Mouse (Mus musculus) thymus, postnatal 25 days (tissue): Measurements from ENCODE around the gene Tubb3.
A peak's percentile ranks its signal among the peaks of the same experiment; 100 is the strongest.
"Not testable (repeated sequence)": the region's sequence is repeated elsewhere in the genome, so short reads cannot be mapped to it uniquely, and the experiment has no call there.

Source experiments
- DNase-seq: peaks from one replicate; pipeline ENCODE4 v3.0.0; 2022

Tubb3 gene

DNA sequence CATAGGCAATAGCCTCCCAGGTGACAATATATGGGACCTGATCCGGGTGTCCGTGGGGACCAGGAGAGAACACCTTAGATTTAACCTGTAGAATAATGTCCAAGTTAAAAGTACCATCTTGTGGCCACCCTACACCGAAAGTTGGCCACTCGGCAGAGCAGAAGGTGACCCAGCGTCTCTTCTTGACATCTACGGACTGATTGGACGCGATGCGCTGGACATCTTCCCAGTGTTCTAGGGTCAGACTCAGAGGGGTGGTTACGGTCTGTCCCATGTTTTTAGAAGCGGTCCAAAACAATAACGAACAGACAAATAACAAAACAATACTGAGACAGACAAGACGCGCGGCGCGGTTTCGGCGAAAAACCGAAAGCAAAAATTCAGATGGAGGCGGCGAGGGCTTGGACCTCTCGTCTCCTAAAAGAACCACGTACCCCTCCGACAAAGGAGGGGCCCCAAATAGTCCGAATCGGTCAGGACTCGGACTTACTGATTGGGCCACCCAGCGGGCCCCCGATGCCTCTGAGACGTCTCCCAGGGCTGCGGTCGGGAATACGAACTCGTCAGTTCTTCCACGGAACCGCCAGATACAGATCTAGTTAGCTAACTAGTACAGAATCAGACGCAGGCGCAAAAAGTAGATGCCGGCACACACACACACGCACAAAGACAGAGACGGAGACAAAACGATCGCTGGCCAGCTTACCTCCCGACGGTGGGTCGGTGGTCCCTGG, 22.2 kb downstream of the Tubb3 start:
- not testable (repeated sequence) for DNase-seq

DNA sequence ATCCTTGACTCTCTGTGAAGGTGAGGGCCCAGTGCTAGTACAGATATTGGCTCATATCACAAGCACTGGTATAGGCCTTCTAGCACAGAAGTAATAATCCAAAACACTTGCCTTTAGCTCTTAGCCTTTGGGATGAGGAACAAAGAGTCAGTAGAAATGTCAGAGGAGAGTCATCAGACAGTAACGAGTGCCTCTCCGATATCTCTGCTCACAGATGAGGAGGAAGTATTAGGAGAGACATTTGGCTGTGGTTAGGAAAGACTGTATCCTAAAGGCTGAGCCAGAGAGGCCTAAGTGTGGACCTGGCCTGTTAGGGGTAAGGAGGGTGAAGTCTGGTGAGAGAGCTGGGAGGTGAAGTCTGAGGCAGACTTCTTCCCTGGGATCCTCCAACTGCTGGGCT, 30.6 kb downstream of the Tubb3 start:
- no peak for DNase-seq

DNA sequence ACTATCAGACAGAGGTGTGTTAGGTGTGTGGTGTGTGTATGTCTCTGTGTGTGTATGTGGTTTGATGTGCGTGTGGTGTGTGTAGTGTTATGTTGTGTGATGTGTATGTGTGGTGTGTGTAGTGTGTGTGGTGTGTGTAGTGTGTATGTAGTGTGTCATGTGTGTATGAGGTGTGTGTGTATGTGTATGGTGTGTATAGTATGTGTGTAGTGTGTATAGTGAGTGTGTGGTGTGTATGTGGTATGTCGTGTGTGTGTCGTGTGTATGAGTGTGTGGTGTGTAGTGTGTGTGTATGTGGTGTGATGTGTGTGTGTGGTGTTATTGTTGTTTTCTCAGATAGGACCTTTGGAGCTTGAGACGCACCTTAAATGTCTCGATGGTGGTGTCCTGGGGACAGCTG, 31.1 kb downstream of the Tubb3 start:
- DNase-seq: no peak

DNA sequence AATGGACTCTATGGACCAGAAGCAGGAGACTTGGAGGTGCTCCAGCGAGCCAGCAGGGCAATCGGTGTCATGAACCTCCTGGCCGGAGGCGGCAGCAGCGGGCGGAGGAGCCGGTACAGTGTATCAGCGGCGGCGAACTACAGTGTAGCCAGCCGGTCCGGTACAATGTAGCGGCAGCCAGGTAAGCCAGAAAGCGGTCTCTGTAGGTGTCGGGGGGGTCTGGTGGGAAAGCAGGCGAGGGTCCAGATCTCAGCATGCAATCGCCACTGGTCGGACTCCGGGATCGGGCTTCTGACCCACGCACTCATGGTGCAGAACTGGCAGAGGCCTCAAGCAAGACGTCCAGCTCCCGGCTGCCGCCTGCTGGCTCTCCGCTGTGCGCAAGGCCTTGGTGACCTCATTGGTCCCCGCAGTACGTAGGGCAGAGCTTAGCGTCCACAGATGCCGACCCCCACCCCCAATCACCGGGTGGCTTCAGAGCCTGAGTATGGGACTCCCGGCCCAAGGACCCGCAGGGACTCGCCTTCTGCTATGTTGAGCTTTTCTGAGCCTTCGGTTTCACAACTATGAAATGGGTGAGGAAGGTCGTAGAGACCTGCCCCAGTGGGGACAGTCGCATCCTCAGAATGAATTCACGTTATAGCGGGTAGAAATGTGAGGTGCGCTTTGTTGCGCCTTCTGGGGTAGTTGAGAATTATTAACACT, 31.8 kb downstream of the Tubb3 start:
- DNase-seq: peak; percentile 94

DNA sequence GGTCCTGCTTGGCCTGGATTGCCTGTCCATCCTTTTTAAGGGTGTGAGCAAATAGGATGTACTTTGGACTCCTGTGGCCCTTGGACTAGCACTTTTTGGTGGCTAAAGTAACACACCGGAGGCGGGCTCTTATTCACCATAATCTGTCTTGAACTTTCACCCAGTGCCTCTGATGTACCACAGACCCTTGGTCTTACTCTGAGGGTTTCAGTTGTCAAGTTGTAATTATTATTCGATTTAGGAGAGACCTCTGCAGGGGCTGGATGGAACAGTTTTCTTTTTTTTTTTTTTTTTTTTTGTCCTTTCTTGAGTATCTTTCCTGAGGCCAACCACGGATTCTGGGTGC, 32.3 kb downstream of the Tubb3 start:
- no peak for DNase-seq

DNA sequence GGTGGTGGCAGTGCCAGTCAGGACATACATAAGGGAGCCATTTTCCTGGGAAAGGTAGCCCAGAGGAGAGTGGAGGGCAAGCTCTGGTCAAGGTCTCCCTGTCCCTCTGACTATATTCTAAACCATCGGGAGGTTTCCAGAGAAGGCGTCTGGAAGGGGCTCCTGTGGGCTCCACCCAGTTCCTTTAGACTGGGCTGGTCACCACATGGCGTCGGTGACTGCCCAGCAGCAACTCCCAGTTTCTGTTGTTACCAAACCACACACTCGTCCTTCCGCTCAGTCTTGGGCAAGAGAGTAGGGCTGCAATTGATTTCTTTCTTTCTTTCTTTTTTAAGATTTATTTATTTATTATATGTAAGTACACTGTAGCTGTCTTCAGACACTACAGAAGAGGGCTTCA, 32.9 kb downstream of the Tubb3 start:
- no peak for DNase-seq

DNA sequence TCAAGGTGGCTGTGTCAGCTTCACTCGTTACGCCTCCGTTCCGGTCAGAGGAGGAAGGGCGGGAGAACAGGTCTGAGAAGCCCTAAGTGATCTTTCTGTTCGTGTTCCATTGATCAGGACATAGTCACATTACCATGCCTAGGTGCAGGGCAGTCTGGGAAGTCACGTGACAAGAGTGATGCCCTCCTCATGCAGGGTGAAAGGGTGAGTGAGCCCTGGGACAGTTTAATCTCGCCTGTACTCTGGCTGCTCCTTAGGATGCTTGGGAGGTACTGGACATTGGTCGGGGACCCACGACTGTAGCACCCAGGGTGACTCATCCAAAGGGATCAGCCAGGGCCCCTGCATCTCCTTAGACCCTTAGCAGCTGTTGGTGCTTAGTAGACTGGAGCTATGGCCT, 34.8 kb downstream of the Tubb3 start:
- no peak for DNase-seq

DNA sequence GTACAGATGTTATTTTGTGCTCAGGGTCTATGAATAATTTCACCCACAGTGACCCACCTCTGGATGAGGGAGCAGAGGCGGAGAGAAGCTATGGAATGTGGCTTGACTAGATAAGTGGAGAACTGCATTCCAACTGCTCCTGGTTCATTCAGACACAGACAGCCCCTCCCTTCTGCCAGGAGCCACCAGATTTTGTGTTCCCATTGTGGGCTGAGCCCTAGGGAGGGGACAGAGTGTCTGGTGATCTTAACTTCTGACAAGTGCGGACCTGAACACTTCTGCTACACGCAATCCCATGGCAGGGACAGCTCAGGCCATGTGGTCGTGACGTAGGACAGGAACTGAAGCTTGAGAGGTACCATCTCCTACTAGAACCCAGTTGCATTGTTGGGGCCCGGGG, 35.6 kb downstream of the Tubb3 start:
- DNase-seq: no peak

DNA sequence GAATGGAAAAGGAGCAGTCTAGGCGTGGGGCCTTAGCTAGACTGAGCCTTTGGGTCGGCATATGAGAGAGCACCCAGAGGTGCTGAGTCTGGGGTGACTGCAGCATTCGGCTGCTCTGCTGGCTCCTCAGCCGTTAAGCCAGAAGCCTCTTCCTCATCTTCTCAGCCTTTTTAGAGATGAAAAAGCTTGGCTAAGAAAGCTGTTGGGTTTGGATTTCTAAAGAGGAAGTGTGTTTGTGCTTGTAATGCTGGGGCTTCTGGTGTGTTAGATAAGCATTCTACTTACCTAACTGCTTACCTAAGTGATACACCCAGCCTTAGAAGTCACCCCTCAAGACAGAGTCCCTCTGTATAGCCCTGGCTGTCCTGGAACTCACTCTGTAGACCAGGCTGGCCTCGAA, 39.6 kb downstream of the Tubb3 start:
- no peak for DNase-seq

DNA sequence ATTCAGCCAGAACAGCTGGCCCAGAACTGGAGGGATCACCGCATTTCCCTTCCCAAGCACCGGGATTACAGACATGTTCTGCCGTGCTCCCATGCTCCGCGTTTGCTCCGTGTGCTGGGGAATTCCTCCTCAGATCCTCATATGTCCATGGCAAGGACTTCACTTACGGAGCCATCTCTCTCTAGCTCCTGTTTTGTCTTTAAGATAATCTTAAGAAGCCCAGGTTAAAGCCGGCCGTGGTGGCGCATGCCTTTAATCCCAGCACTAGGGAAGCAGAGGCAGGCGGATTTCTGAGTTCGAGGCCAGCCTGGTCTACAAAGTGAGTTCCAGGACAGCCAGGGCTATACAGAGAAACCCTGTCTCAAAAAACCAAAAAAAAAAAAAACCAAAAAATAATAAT, 40.5 kb downstream of the Tubb3 start:
- not testable (repeated sequence) for DNase-seq

DNA sequence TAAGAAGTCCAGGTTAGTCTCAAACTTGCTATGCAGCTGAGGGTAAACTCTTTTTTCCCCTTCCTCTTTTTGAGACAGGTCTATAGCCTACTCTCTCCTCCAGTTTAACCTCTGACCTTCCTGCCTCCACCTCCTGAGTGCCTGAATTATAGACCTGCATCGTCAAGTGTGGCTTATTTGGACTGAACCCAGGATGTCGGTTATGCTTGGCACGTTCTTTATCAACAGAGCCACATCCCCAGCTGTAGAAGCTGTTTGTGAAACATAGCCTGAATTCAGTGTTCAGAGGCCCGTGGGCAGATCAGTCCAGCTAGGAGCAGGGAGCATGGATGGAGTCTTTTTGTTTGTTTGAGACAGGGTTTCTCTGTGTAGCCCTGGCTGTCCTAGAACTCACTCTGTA, 40.9 kb downstream of the Tubb3 start:
- DNase-seq: no peak

DNA sequence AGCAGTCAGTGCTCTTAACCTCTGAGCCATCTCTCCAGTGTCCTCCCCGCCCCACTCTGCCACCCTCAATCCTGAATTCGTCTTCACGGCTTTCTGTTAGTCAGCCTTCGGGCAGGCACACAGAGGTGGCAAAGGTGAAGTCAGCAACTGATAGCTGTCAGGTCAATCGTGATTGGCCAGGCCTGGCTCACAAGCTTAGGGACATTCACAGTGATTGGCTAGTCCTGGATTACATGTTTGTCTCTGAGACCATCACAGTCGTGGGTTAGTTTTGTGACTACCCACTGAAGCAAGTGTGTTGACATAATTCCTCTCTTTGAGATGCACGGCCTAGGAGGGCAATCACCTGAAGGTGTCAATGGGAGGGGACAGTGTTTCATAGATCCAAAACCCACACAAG, 42.1 kb downstream of the Tubb3 start:
- no peak for DNase-seq

DNA sequence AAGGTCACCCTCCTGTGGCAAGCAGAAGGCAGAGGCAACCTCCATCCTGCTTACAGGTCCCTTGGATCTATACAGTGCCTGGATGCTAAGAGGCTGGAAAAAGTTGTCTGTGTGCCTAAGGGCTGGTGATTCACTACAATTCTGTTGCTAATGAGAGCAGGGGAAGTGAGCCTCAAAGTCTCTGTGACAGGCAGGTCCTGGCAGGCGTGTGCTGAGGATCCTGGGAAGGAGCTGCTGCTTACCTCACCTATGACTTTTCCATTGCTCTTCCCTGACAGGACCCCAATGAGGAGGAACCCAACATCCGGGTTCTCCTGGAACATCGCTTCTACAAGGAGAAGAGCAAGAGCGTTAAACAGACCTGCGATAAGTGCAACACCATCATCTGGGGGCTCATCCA, 42.7 kb downstream of the Tubb3 start:
- DNase-seq: no peak

DNA sequence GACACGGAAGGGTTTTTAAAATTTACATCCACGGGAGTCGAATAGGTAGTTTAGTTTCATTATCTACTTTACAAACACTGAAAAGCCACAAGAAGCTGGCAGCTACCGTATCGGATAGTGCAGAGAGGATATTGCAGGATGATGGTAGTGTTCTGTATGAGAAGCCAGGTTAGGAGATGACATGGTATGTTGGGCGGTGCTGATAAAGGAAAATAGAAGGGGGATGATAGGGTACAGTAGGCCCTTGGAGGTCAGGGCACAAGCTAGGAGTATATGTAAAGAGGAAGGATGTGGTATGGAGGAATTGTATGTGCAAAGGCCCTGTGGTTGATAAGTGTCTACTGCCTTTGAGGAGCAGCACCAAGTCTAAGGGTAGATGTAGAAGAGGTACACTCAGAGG, 43.3 kb downstream of the Tubb3 start:
- DNase-seq: no peak

DNA sequence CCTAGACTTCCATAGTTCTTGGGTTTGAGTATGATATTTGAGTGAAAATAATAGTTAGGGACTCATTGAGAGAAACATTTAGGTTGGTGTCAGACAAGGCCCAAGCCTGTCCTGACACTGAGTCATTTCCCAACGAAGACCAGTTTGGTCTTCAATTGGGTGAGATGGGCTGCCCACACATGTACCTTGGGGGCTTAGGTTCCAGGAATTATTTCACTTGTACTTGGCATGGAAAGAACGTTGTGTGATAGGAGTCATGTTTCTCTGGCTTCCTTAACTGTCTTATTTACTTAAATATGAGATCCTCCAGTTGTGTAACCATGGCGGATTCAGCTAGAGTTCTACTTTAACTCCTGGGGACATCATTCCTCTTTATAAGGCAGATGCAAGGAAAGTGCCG, 52.4 kb downstream of the Tubb3 start:
- no peak for DNase-seq

DNA sequence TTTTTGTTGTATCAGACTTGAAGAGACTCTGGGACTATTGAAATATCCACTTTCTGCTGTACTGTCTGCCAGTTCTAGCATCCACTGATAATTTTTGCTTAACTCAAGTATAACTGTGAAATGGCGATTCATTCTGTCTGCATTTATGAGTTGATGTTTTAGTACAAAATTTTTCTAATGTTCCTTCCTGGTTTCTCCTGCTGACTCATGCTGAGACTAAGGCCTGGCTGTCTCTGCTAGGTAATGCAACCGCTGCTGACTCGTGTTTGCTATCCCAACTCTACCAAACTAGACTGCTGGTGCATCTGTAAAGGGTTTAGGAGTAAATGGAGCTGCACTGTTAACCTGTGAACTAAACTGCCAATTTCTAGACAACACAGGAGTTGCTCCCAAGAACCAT, 56.3 kb downstream of the Tubb3 start:
- no peak for DNase-seq
